Mouse (Mus musculus) spleen, adult 18-20 months (tissue): Measurements from ENCODE around the gene Fezf2.

ENCODE experiments used
- DNase-seq, 2 experiments: peaks; one replicate each; pipeline ENCODE4 v3.0.0; 2022; ENCODE audit warnings: mixed read lengths in 2 of 2

Fezf2 gene

GRCm38 (mm10) chr14:12342458-12343131 lies 5.4 kb downstream of the Fezf2 start:
- no peak for DNase-seq

- DNase-seq = no peak
Measured at GRCm38 (mm10) chr14:12341789-12342457, 6.1 kb downstream of the Fezf2 start.

- no peak for DNase-seq
Measured at GRCm38 (mm10) chr14:12341075-12341788, 6.8 kb downstream of the Fezf2 start.

- DNase-seq = no peak
Measured at GRCm38 (mm10) chr14:12340238-12341074, 7.5 kb downstream of the Fezf2 start.

- no peak for DNase-seq
Measured at GRCm38 (mm10) chr14:12338811-12339565, 9.0 kb downstream of the Fezf2 start.

GRCm38 (mm10) chr14:12337998-12338809 lies 9.8 kb downstream of the Fezf2 start:
- DNase-seq = no peak

- DNase-seq = no peak
Measured at GRCm38 (mm10) chr14:12337421-12337997, 10.5 kb downstream of the Fezf2 start.

- no peak for DNase-seq
Measured at GRCm38 (mm10) chr14:12334925-12335324, 13.1 kb downstream of the Fezf2 start.

- DNase-seq = no peak
Measured at GRCm38 (mm10) chr14:12333622-12334021, 14.4 kb downstream of the Fezf2 start.

- DNase-seq = no peak
Measured at GRCm38 (mm10) chr14:12303106-12303505, 44.9 kb downstream of the Fezf2 start.

- DNase-seq = no peak
Measured at GRCm38 (mm10) chr14:12300677-12301076, 47.3 kb downstream of the Fezf2 start.

GRCm38 (mm10) chr14:12300275-12300674 lies 47.7 kb downstream of the Fezf2 start:
- DNase-seq = no peak

GRCm38 (mm10) chr14:12299654-12300053 lies 48.3 kb downstream of the Fezf2 start:
- DNase-seq = no peak

GRCm38 (mm10) chr14:12299171-12299570 lies 48.8 kb downstream of the Fezf2 start:
- no peak for DNase-seq

GRCm38 (mm10) chr14:12296391-12296790 lies 51.6 kb downstream of the Fezf2 start:
- no peak for DNase-seq
